Mouse (Mus musculus): ENCODE measurements around the gene Plekhj1.

The Plekhj1 gene

GRCm38 (mm10) chr10:80754594-80755290 is 43.7 kb downstream of the Plekhj1 start, which contains the start of gene Dot1l:
TSS of gene Dot1l (plus strand) at chr10:80755206.
- in situ Hi-C loops (cut with MboI; ENCODE audit: low sequenced_read_pairs), result no loop called here

- in situ Hi-C loops (cut with MboI; ENCODE audit: low sequenced_read_pairs), result no loop called here
These were observed 46.3 kb downstream of the Plekhj1 start for GRCm38 (mm10) chr10:80752079-80752625.

GRCm38 (mm10) chr10:80751188-80751832 is 47.1 kb downstream of the Plekhj1 start:
- in situ Hi-C loops (cut with MboI; ENCODE audit: low sequenced_read_pairs), result no loop called here

GRCm38 (mm10) chr10:80748609-80749008 is 49.8 kb downstream of the Plekhj1 start:
- in situ Hi-C loops (cut with MboI; ENCODE audit: low sequenced_read_pairs), result no loop called here

GRCm38 (mm10) chr10:80747410-80747809 is 51.0 kb downstream of the Plekhj1 start:
- in situ Hi-C loops (cut with MboI; ENCODE audit: low sequenced_read_pairs), result no loop called here

Data from CH12F3 (cell line).